Mouse (Mus musculus) v-Abl transformed pro-B cells (cell line): ENCODE measurements around the gene Gm11032.
"Not testable (repeated sequence)": the region's sequence is repeated elsewhere in the genome, so short reads cannot be mapped to it uniquely, and the experiment has no call there.

Experiments used
- in situ Hi-C, 2 experiments: fragments of 400-800 bp; cut with MboI; formaldehyde crosslinking; loops; one replicate each; pipeline ENCODE4 v1.15.1; 2025; ENCODE audit not compliant: unreplicated experiment in 2 of 2

Gene Gm11032

GRCm38 (mm10) chr11:4622997-4623396 lies 3.1 kb downstream of the Gm11032 start:
- in situ Hi-C loops = no loop called here

GRCm38 (mm10) chr11:4625931-4626330 lies 6.1 kb downstream of the Gm11032 start:
- in situ Hi-C loops = no loop called here

- in situ Hi-C loops = no loop called here
Observed at GRCm38 (mm10) chr11:4627636-4628035, 7.8 kb downstream of the Gm11032 start.

GRCm38 (mm10) chr11:4629861-4630280 lies 10.0 kb downstream of the Gm11032 start:
- in situ Hi-C loops = no loop called here

- in situ Hi-C loops = no loop called here
Observed at GRCm38 (mm10) chr11:4633420-4633819, 13.6 kb downstream of the Gm11032 start.

- in situ Hi-C loops = no loop called here
Observed at GRCm38 (mm10) chr11:4634395-4634794, 14.5 kb downstream of the Gm11032 start.

GRCm38 (mm10) chr11:4636782-4637342 lies 17.0 kb downstream of the Gm11032 start:
- in situ Hi-C loops = loop anchor here in 1 of 2 experiments (5.0 kb wide), 1 partner anchor 100 kb away; no protein-coding TSS in a partner anchor

GRCm38 (mm10) chr11:4637534-4638234 lies 17.8 kb downstream of the Gm11032 start, which contains the start of gene Ascc2:
Gene Ascc2 (plus strand): TSS chr11:4637747.
- in situ Hi-C loops = loop anchor here in 1 of 2 experiments (5.0 kb wide), 1 partner anchor 100 kb away; no protein-coding TSS in a partner anchor

GRCm38 (mm10) chr11:4638261-4638660 lies 18.4 kb downstream of the Gm11032 start:
- in situ Hi-C loops = loop anchor here in 1 of 2 experiments (5.0 kb wide), 1 partner anchor 101 kb away; no protein-coding TSS in a partner anchor

GRCm38 (mm10) chr11:4641185-4641584 lies 21.3 kb downstream of the Gm11032 start:
- in situ Hi-C loops = no loop called here

GRCm38 (mm10) chr11:4643722-4644121 lies 23.9 kb downstream of the Gm11032 start:
- in situ Hi-C loops = no loop called here

GRCm38 (mm10) chr11:4645180-4645579 lies 25.3 kb downstream of the Gm11032 start:
- in situ Hi-C loops = not testable (repeated sequence)

- in situ Hi-C loops = no loop called here
Observed at GRCm38 (mm10) chr11:4646409-4646808, 26.5 kb downstream of the Gm11032 start.

GRCm38 (mm10) chr11:4659818-4660217 lies 40.0 kb downstream of the Gm11032 start:
- in situ Hi-C loops = no loop called here

- in situ Hi-C loops = no loop called here
Observed at GRCm38 (mm10) chr11:4660309-4661025, 40.6 kb downstream of the Gm11032 start.

- in situ Hi-C loops = no loop called here
Observed at GRCm38 (mm10) chr11:4661324-4661723, 41.5 kb downstream of the Gm11032 start.

- in situ Hi-C loops = no loop called here
Observed at GRCm38 (mm10) chr11:4661871-4662495, 42.1 kb downstream of the Gm11032 start.

- in situ Hi-C loops = no loop called here
Observed at GRCm38 (mm10) chr11:4662496-4662878, 42.6 kb downstream of the Gm11032 start.
